Mouse (Mus musculus) thymus, adult 2 months (tissue): ENCODE measurements at regions not wholly inside any gene's neighbourhood (a gene's known extent, or its start where the extent isn't known, plus 50 kb on each side); places are given as distances from the start of the nearest gene placed in this dataset.

Experiments
- CTCF ChIP-seq: fragments of 200-500 bp; IDR thresholded peaks from 2 replicates; pipeline ENCODE4 v1.5.1; 2012; ENCODE audit warnings: mild to moderate bottlenecking, control low read depth, low read length, moderate library complexity, borderline replicate concordance; ENCODE audit not compliant: control insufficient read depth, poor library complexity, insufficient read depth; ENCODE audit errors: extremely low read depth
- POLR2A ChIP-seq: fragments of 200-500 bp; IDR thresholded peaks from 2 replicates; pipeline ENCODE4 v1.6.1; 2012; ENCODE audit warnings: mild to moderate bottlenecking, low read length, control low read depth, moderate library complexity; ENCODE audit not compliant: control insufficient read depth, poor library complexity, insufficient read depth; ENCODE audit errors: extremely low read depth

GRCm38 (mm10) chr15:97180970-97181669 is 65.8 kb upstream of the Pced1b start:
- TF ChIP-seq CTCF (no peak), POLR2A (no peak)
